Mouse (Mus musculus) olfactory bulb, adult 2 months (tissue): ENCODE data around the gene Bicd1.

Source experiments
- CTCF ChIP-seq: fragments of 200-500 bp; IDR thresholded peaks from 2 replicates; pipeline ENCODE4 v1.5.1; 2012; ENCODE audit warnings: low read depth, mild to moderate bottlenecking, low read length, moderate library complexity; ENCODE audit not compliant: insufficient read depth
- POLR2A ChIP-seq: fragments of 200-500 bp; IDR thresholded peaks from 2 replicates; pipeline ENCODE4 v1.6.1; 2012; ENCODE audit warnings: mild to moderate bottlenecking, low read depth, low read length, moderate library complexity; ENCODE audit not compliant: insufficient read depth

- TF ChIP-seq POLR2A (no peak), CTCF (no peak)
Observed at GRCm38 (mm10) chr6:149495925-149496324, 87.2 kb downstream of the Bicd1 start.
